Mouse (Mus musculus): ENCODE measurements around the gene Gm27021. TPM values are rescaled to one million over a fixed set of nuclear protein-coding genes. Genes with fewer than 3 reads are reported as not detected.

Gm27021 gene
- total RNA-seq, 2 experiments from 2014 or later, result 0.69 TPM; not detected in 1

- H3K4me3 ChIP-seq, result no peak overlapping the region
- peak; percentile 86 for TF ChIP-seq CTCF (conservative IDR thresholded peaks at IDR 0.05)
- H3K27ac ChIP-seq, result peak overlapping the region; percentile 70; the same call in 1 of the 2 replicates
- DNase-seq (ENCODE audit: low spot score in 2 of 2), result peak; percentile 72 to 78
Measured at GRCm38 (mm10) chr8:120599504-120599903, 68.4 kb downstream of the Gm27021 start.

GRCm38 (mm10) chr8:120598579-120598978 lies 69.3 kb downstream of the Gm27021 start:
- Histone ChIP-seq H3K4me3 (no peak overlapping the region), H3K27ac (peak overlapping the region; percentile 71)
- peak; percentile 88 to 91 for DNase-seq (ENCODE audit: low spot score in 2 of 2)
- TF ChIP-seq CTCF (conservative IDR thresholded peaks at IDR 0.05), result no peak

GRCm38 (mm10) chr8:120595963-120596362 lies 71.9 kb downstream of the Gm27021 start:
- H3K27ac ChIP-seq, result no peak overlapping the region
- DNase-seq (ENCODE audit: low spot score in 2 of 2), result no peak

GRCm38 (mm10) chr8:120594571-120594970 lies 73.3 kb downstream of the Gm27021 start:
- DNase-seq (ENCODE audit: low spot score in 2 of 2), result no peak
- Histone ChIP-seq H3K4me3 (no peak overlapping the region), H3K27ac (no peak overlapping the region)
- TF ChIP-seq CTCF (conservative IDR thresholded peaks at IDR 0.05), result peak; percentile 73

More at GRCm38 (mm10) chr8:120595963-120596362, 71.9 kb downstream of the Gm27021 start:
- no peak overlapping the region for H3K4me3 ChIP-seq
- TF ChIP-seq CTCF (conservative IDR thresholded peaks at IDR 0.05), result peak; percentile 95

- Histone ChIP-seq H3K4me3 (no peak overlapping the region), H3K27ac (peak overlapping the region; percentile 82)
- no peak for TF ChIP-seq CTCF (conservative IDR thresholded peaks at IDR 0.05)
- peak; percentile 60 to 81 for DNase-seq (ENCODE audit: low spot score in 2 of 2)
Measured at GRCm38 (mm10) chr8:120591587-120592292, 76.1 kb downstream of the Gm27021 start.

- no peak for TF ChIP-seq CTCF (conservative IDR thresholded peaks at IDR 0.05)
- Histone ChIP-seq H3K4me3 (peak overlapping the region; percentile 47), H3K27ac (peak overlapping the region; percentile 81)
- DNase-seq (ENCODE audit: low spot score in 2 of 2), result no peak
Measured at GRCm38 (mm10) chr8:120589921-120590320, 78.0 kb downstream of the Gm27021 start.

GRCm38 (mm10) chr8:120588908-120589771 lies 78.7 kb downstream of the Gm27021 start, which contains the start of gene Gins2:
Gins2 (minus strand) TSS chr8:120589304.
- peak; percentile 29 for TF ChIP-seq CTCF (conservative IDR thresholded peaks at IDR 0.05)
- peak within 1 kb of the TSS; percentile 81 for H3K27ac ChIP-seq
- peak; percentile 98 to 100 for DNase-seq (ENCODE audit: low spot score in 2 of 2)

GRCm38 (mm10) chr8:120585521-120585920 lies 82.4 kb downstream of the Gm27021 start:
- DNase-seq (ENCODE audit: low spot score in 2 of 2), result no peak
- TF ChIP-seq CTCF (conservative IDR thresholded peaks at IDR 0.05), result no peak
- no peak overlapping the region for H3K4me3 ChIP-seq
- H3K27ac ChIP-seq, result no peak overlapping the region

More at GRCm38 (mm10) chr8:120588908-120589771, 78.7 kb downstream of the Gm27021 start, which contains the start of gene Gins2:
- H3K4me3 ChIP-seq, result peak within 1 kb of the TSS; percentile 47

GRCm38 (mm10) chr8:120581811-120582210 lies 86.1 kb downstream of the Gm27021 start:
- H3K4me3 ChIP-seq, result no peak overlapping the region
- no peak for TF ChIP-seq CTCF (conservative IDR thresholded peaks at IDR 0.05)
- no peak for DNase-seq (ENCODE audit: low spot score in 2 of 2)
- peak overlapping the region; percentile 90 for H3K27ac ChIP-seq

- no peak for TF ChIP-seq CTCF (conservative IDR thresholded peaks at IDR 0.05)
- no peak for DNase-seq (ENCODE audit: low spot score in 2 of 2)
- H3K4me3 ChIP-seq, result no peak overlapping the region
- H3K27ac ChIP-seq, result peak overlapping the region; percentile 90
Measured at GRCm38 (mm10) chr8:120581329-120581728, 86.5 kb downstream of the Gm27021 start.

- H3K27ac ChIP-seq, result peak overlapping the region; percentile 90
- no peak overlapping the region for H3K4me3 ChIP-seq
- peak; percentile 63 to 75 for DNase-seq (ENCODE audit: low spot score in 2 of 2)
- no peak for TF ChIP-seq CTCF (conservative IDR thresholded peaks at IDR 0.05)
Measured at GRCm38 (mm10) chr8:120580336-120581000, 87.4 kb downstream of the Gm27021 start.

- no peak for TF ChIP-seq CTCF (conservative IDR thresholded peaks at IDR 0.05)
- peak overlapping the region; percentile 90 for H3K27ac ChIP-seq
Measured at GRCm38 (mm10) chr8:120577821-120578220, 90.1 kb downstream of the Gm27021 start.

More at GRCm38 (mm10) chr8:120577821-120578220, 90.1 kb downstream of the Gm27021 start:
- DNase-seq (ENCODE audit: low spot score in 2 of 2), result no peak
- no peak overlapping the region for H3K4me3 ChIP-seq

All from layer of hippocampus, adult 2 months (tissue).